Mouse (Mus musculus) kidney, adult 11 months (tissue): ENCODE measurements around the gene Tyrobp.

Experiments used
- DNase-seq: peaks from one replicate; pipeline ENCODE4 v3.0.0; 2022

Tyrobp gene

DNA sequence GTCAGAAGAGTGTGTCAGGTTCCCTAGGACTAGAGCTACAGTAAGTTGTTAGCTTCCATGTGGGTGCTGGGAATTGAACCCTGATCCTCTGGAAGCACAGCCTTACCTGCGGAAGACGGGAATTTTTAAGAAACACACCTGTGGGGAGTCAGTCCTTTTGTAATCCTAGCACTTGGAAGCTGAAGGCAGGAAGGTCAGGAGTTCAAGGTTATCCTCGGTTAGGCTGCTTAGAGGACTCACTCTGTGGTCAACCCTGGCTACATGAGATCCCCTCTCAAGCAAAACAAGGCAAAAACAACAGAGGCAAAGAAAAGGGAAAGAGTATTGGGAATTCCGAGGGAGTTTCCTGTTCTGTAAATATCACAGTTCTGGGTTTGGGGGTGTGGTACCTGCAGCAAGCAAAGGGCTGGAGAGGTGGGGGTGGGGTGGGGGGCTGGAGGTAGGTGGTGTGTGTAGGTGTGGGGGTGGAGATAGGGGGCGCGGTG, 51.3 kb downstream of the Tyrobp start:
- no peak for DNase-seq
